Mouse (Mus musculus) G1E (cell line): ENCODE results near the gene Btbd11.

ENCODE experiments used
- CTCF ChIP-seq: IDR thresholded peaks from 2 replicates; pipeline ENCODE4 v1.5.1; 2012; ENCODE audit warnings: low read depth, low read length, inconsistent platforms, mixed read lengths
- GATA1 ChIP-seq: IDR thresholded peaks from 2 replicates; pipeline ENCODE4 v1.6.1; 2012; ENCODE audit warnings: borderline replicate concordance, low read length, inconsistent platforms, mixed read lengths
- POLR2AphosphoS5 ChIP-seq: IDR thresholded peaks from 2 replicates; pipeline ENCODE4 v1.6.1; 2012; ENCODE audit warnings: low read depth, low read length, inconsistent platforms; ENCODE audit not compliant: insufficient replicate concordance
- TAL1 ChIP-seq: conservative IDR thresholded peaks from 2 replicates; pipeline ENCODE4 v1.6.1; 2012; ENCODE audit warnings: low read depth, low read length, inconsistent platforms, mixed read lengths

DNA sequence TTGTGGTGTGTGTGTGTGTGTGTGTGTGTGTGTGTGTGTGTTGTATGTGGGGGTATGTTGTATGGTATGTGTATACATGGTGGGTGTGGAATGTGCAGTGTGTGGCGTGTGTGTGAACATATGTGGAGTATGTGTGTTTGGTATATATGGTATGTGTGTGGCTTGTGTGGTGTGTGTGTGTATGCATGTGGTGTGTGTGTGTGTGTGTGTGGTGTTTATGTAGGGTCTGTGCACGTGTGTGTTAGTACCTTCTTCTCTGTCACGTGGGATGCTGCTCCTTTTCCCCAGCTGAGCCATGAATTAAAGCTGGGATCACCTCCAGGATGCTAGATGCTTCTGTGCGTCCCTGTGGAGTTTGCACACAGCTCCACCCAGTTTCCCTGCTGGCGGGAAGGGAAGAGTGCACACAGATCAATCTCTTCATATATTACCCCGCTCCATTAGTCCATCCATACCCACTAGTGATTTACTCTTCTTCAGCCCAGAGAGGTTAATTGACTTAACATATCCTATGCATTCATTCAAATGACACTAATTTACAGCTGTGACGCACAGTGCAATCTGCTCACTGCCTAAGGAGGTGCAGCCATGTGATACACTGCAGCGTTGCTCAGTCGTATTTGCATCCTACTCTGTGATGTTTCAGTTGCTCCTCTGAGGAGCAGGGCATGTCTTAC lies 23.7 kb upstream of the Btbd11 start:
- no peak for TF ChIP-seq GATA1
- no peak for TF ChIP-seq CTCF
- no peak for TF ChIP-seq POLR2AphosphoS5
- TF ChIP-seq TAL1: no peak
